Mouse (Mus musculus): ENCODE results near the gene Ric3.

DNA sequence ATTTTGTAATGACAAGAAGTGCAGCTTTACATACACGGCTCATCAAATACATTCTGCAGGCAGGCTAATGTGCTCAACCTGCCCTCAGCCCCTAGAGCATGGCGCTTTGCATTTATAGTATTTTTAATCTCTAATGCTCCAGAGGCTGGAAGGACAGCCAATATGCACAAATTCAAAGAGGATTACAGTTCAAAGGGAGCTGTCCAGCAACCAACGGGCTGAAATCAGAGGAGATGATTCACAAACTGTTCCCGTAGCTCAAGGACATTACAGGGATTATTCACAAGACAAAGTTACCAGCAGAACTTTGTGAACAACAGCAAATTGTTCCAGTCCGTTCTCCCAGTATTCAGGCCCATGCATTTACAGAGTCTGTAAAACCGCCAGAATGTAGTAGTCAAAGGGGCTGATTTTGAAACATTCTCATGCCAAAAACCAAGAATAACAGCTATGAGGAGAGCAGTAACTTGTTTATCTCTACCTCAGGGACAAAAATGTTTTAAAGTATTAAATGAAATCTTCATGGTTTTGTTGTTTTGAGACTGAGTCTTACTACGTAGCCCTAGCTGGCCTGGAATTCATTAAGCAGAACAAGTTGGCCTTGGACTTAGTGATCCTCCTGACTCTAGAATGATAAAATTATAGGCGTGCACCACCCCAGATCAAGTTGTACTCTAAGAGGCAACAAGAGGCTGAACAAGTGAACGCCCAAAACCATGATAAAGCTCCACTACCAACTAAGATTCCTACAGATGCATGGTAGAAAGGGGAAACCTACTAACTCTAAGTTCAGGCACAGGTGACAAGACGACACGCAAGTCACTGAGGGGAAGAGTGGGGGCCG, 640 bp downstream of the Ric3 start:
- no peak for TF ChIP-seq CTCF (IDR thresholded peaks at IDR 0.05; ENCODE audit: low read depth)
- no peak for TF ChIP-seq EP300 (IDR thresholded peaks at IDR 0.05; ENCODE audit: low read depth)

Measured in liver, embryonic 14.5 days (tissue).